Mouse (Mus musculus) layer of hippocampus, adult 11-12 months (tissue): ENCODE measurements around the gene Cpne9.

Experiments used
- DNase-seq: peaks from one replicate; pipeline ENCODE4 v3.0.0; 2022; ENCODE audit warnings: low spot score

Cpne9 gene

GRCm38 (mm10) chr6:113282101-113282802 lies at the start of gene Cpne9:
Gene Cpne9, plus strand, starts transcription at chr6:113282307.
- DNase-seq, result peak; percentile 21

GRCm38 (mm10) chr6:113235141-113235540 lies 47.0 kb upstream of the Cpne9 start:
- DNase-seq, result no peak

DNA sequence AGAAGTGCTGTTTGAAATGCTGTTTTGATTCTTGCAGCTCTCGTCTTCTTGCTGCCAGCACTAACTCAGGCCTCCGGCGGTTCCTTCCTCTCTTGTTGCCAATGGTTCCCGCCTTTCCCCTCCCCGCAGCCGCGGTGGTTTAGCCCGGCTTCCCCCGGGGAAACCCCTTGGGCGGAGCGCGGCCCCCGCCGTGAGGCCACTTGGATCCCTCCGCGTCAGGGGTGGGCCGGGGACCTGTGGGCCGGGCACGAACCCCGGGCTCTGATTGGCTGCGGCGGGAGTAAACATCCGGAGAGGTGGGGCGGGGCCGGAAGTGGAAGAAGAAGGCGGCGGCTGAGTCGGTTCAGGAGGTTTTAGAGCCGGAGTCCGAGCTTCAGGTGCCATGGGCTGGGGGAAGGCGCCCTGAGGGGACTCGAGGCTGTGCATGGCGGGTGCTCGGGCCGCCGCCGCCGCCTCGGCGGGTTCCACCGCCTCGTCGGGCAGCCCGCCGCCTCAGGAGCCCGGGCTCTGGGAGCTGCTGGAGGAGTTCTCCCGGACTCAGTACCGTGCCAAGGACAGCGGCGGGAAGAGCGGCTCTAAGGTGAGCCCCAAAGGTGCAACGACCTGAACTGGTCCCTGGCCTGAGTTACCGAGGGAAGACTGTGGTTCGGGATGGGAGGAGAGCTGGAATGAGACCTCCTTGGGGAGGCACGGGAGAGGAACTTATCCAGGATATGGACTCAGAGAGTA lies 44.4 kb upstream of the Cpne9 start, which contains the start of gene Mtmr14:
Gene Mtmr14 (plus strand): TSS at position 302 of the 729 bp plus-strand sequence.
- peak; percentile 98 for DNase-seq

- no peak for DNase-seq
Measured at GRCm38 (mm10) chr6:113238442-113238841, 43.7 kb upstream of the Cpne9 start.

GRCm38 (mm10) chr6:113242753-113243152 lies 39.4 kb upstream of the Cpne9 start:
- DNase-seq, result no peak

- DNase-seq, result no peak
Measured at GRCm38 (mm10) chr6:113245585-113245984, 36.5 kb upstream of the Cpne9 start.

- DNase-seq, result no peak
Measured at GRCm38 (mm10) chr6:113250786-113251185, 31.3 kb upstream of the Cpne9 start.

- no peak for DNase-seq
Measured at GRCm38 (mm10) chr6:113251921-113252320, 30.2 kb upstream of the Cpne9 start.

- DNase-seq, result no peak
Measured at GRCm38 (mm10) chr6:113254899-113255298, 27.2 kb upstream of the Cpne9 start.

DNA sequence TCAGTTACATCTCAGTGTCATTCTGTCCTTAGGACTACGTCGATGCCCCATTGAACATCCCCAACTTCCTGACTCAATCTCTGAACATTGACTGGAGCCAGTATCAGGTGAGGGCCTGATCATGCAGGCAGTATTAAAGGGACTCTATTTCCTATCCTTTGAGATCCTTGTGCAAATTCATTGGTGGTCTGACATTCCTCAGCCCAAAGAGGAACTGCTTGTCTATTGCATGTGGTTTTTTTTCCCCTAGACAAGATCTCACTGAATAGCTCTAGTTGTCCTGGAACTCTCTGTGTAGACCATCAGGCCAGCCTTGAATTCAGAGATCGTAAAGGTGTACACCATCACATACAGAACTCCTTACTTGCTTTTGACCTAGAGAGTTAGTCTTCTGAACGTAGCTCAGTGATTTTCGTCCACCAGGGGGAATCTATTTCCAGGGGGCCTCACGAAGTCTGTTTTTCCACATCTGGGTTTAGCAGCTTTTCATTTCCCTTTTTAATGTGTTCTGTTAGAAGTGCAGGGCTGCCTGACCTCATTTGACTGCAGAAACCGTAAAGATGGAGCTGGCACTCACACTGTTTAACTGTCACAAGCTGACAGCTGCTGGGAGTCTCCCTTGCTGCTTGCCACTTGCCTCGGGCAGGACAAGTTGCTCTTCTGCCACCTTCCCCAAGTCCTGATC lies 20.8 kb upstream of the Cpne9 start:
- DNase-seq, result no peak

DNA sequence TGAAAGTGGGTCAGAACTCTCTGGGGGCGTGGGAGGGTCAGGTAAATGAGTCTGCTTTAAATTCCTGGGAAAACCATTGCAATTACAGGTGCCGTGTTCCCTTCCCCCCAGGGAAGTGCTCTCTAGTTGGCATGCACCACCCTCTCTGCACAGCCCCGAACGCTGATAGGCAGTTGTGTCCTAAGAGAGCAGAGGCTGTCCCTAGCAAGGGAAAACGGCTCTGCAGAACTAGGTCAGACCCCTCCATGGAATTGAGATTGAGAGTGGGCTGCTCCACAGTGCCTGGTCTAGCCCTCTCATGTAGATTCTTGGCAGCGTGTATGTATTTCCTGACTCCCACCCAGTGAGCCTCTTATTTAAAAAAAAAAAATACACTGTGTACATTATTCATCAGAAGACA lies 18.6 kb upstream of the Cpne9 start:
- no peak for DNase-seq

DNA sequence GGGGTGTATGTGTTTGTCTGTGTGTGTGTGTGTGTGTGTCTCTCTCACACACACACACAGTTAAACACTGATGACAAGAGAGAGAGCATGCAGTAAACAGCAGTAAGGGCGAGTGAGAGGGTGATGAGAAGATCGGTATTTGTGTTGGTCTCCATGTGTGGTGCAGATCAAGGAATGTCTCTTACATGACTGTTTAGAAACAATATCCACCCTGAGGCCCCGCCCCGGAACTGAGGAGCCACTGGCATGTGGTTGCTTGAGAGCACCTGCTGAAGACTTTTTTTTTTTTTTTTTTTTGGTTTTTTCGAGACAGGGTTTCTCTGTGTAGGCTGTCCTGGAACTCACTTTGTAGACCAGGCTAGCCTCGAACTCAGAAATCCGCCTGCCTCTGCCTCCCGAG lies 17.7 kb upstream of the Cpne9 start:
- no peak for DNase-seq

DNA sequence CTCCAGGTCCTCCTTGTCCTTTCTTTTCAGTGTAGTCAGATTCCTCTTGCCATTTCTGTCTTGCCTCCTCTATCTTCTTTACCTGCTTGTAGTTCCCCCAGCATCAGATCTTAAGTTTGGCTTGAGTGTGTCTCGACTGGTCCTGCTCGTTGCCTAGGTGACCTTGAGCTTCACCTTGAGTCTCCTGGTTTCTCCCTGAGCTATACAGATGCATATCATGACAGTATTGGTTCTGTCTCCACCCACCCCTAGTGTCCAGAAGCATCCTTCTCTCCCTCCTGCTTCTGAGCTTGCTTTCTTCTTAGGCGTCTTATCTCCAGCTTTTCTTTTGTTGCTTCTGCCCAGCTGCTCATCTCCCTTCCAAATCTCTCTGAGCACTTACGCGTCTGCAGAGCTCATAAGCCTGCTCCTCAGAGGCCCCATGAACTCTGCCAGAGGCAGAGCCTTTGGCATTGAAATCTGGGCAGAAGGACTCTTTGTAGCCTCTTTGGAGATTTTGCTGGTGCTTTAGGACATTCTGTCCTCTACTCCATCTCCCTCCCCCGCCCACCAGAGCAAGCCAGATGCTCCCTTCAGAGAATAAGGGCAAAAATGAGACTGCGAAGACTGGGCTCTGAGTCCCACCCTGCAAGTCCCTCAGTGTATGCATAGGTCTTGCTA lies 15.0 kb upstream of the Cpne9 start:
- DNase-seq, result no peak

DNA sequence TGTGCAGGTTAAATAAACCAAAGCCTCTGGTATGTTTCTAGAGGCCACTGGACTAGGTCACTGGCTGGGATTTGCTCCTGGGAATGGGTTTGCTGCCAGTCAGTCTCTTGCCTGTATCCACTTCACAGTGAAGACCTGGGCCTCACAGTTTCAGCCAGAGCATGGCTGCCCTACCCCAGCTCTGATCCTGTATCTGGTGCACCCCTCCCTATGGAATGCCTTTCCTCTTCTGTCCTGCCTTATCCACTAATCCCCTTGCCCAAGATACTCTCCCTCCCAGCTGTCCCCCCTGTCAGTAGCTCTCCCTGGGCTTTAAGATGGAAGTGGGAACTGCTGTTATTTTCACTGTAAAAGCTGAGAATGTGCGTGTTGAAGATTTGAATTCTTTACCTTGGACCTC lies 14.1 kb upstream of the Cpne9 start:
- no peak for DNase-seq

DNA sequence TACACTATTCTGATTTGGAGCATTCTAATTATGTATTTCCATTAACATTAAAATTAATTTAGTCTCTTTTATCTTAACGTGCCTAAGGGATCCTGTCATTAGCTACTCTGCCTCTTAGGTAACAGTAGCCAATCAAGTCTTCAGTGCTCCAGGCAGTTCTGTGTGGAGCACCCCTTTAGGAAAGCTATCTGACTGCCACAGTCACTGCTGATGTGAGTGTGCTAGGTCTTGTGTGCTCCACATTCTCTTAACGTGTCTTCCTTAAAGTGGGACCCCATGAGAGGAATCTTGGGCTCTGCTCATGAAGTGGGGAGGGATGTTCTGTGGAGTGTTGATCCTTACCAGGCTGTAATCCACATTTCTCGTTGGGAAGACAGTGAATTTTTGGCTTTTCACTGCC lies 9.7 kb upstream of the Cpne9 start:
- DNase-seq, result no peak

DNA sequence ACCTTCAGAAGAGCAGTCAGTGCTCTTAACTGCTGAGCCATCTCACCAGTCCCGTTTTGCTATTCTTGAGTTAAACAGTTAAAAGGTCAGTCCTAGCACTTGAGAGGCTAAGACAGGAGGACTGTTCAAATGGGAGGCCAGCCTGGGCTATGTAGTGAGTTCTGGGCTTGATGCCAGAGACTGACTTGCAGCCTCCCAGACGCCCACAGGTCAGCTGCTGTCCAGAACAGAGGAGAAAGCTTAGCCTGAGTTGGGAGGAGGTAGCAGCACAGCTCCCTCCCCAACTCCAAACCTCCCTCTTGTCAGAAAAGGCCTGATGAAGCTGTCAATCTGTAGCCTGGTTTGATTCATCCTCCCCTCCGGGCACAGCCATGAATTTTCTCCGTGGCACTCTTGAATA lies 5.3 kb upstream of the Cpne9 start:
- DNase-seq, result peak; percentile 31

DNA sequence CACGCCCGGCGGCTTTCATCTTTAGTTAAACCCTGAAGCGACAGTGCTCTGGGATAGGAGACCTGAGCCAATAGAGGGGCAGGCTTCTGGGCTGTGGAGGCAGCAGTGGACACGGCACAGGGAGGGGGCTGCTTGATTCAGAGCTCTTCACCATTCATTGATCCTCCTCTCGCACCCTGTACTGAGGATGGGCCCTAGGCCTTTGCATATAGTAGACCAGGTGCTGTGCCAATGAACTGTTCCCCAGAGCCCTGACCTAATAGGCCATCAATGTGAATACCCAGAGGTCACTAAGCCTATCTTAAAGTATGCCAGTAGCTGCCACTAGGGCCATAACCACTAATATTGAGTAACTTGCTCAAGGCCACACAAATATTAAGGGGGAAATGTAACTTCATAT lies 431 bp upstream of the Cpne9 start:
- DNase-seq, result no peak

- no peak for DNase-seq
Measured at GRCm38 (mm10) chr6:113282969-113283368, 862 bp downstream of the Cpne9 start.

DNA sequence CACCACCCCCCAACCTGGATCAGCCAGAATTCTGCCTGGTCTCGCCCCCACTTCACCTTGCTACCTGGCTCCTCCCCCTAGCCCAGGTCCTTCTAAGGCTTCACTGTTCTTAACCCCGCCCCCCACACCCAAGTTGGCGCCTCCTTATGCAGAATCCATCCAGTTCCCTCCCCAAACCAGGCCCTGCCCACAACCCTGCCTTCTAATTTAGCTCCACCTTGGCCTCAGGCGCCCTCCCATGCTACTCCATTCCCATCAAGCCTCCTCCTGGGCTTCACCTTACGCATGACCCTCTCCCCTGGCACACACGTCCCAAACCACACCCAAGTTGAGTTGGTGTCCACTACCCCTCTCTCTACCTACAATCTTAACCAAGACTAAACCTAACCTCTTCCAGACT lies 1.4 kb downstream of the Cpne9 start:
- DNase-seq, result no peak

GRCm38 (mm10) chr6:113284931-113285330 lies 2.8 kb downstream of the Cpne9 start:
- no peak for DNase-seq

- DNase-seq, result no peak
Measured at GRCm38 (mm10) chr6:113286316-113286715, 4.2 kb downstream of the Cpne9 start.

DNA sequence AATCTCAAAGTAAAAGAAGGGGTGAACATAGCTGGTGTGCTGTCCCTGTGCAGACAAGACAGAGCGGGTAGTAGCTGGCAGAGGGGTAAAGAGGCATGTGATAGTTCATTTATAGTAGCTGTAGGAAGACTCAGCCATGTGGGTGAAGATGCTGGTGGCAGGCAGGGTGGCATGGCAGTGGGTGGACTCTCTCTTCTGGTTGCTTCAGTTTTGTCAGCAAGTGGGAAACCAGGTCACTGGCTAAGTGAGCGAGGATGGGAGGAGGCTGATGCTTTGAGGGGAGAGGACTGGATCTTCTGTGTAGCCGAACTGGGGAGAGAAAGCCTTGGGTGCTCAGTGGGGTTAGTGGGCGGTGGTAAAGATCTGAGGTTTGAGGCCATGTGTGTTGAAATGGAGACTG lies 5.1 kb downstream of the Cpne9 start:
- DNase-seq, result no peak

DNA sequence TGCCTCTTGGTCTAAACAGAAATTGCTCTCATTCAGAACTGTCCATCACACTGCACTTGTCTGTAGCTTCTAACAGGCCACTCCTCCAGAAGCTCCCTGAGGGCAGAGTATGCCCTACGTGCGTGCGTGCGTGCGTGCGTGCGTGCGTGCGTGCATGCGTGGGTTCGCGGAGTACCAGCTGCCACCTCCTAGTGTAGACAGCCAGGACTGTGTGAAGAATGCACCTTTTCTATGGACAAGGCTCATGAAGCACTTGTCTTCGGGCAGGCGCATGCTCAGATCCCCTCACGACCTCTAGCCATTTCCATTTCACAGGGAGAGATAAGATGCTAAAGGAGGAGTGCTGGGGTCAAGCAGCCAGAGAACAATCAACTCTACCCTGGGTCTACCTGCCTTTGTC lies 7.2 kb downstream of the Cpne9 start:
- DNase-seq, result no peak
